Mouse (Mus musculus): ENCODE measurements around the gene Itga3.
A peak's percentile ranks its signal among the peaks of the same experiment; 100 is the strongest.

Itga3 gene

DNA sequence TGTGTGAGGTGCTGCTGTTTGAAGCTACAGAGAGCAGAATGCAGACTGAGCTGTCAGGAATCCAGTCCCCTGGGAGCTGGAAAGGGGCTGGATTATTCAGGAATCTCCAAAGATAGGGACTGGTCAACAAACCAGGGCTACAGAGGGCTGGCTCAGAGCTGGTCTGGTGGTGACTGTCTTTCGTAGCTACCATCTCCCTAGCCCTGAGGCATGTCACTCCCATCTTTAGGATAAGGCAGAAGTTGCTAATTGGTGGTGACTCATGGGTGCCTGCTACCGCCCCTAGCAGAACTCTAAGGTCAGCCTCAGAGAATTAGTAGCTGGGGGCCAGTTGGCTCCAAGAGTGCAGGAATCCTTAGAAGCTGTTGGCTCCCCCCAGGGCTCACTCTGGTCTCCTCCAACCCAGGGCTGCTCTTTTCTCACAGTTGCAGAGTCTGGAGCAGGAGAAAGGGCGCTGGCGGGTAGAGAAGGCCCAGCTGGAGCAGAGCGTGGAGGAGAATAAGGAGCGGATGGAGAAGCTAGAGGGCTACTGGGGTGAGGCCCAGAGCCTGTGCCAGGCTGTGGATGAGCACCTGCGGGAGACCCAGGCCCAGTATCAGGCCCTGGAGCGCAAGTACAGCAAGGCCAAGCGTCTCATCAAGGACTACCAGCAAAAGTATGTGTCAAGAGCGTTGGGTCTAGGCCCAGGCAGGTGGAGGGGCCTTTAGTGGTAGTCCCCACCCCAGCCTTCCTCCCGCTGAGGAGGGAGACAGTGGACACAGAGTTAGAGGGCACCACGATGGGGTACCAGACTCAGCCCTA lies 72.3 kb downstream of the Itga3 start:
- DNase-seq (ENCODE audit: low spot score), result no peak

- no peak for DNase-seq (ENCODE audit: low spot score)
Measured at GRCm38 (mm10) chr11:95002705-95003104, 73.9 kb downstream of the Itga3 start.

DNA sequence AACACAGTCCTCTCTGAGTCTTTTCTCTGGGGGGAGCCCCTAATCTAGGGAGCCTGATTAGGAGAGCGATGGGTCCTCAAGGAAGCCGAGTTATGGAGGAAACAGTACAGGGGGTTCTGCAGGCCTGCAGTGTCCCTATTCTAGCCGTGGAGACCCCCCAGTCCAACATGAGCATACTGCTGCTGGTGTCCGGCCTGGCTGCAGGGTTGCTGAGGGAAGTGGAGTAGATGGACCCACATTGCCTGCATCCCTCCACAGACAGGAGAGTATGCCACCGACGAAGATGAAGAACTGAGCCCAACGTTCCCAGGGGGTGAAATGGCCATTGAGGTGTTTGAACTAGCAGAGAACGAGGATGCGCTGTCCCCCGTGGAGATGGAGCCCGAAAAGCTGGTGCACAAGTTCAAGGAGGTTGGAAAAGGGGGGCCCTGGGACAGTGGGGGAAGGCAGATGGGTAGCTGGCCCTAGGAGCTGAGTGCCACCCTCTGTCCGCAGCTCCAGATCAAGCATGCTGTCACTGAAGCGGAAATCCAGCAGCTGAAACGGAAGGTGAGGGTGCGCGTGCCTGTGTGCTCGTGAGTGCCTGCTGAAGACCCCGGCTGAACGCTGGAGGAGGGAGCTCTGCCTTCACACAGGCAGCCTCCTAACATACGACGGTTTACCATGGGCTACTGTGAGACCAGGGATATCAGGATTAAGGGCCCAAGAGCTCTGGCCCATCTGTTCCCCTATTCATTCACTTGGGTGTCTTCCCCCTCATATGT lies 74.8 kb downstream of the Itga3 start:
- DNase-seq (ENCODE audit: low spot score), result no peak

DNA sequence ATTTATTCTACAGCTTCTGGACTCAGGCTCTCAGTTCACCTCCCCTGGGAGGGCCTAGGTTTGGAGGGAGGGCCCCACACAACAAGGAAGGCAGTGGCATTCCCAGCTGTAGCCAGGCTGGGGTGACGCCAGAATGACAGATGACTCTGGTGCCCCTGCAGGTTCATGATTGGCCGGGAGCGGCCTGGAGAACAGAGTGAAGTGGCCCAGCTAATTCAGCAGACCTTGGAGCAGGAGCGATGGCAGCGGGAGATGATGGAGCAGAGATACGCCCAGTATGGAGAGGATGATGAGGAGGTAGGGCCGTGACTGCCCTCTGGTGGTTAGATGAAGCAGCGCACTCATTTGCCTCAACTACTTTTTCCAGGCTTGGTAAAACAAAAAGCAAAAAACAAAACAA lies 75.5 kb downstream of the Itga3 start:
- peak; percentile 68 for DNase-seq (ENCODE audit: low spot score)

GRCm38 (mm10) chr11:95000548-95000947 lies 76.1 kb downstream of the Itga3 start:
- DNase-seq (ENCODE audit: low spot score), result peak; percentile 63

DNA sequence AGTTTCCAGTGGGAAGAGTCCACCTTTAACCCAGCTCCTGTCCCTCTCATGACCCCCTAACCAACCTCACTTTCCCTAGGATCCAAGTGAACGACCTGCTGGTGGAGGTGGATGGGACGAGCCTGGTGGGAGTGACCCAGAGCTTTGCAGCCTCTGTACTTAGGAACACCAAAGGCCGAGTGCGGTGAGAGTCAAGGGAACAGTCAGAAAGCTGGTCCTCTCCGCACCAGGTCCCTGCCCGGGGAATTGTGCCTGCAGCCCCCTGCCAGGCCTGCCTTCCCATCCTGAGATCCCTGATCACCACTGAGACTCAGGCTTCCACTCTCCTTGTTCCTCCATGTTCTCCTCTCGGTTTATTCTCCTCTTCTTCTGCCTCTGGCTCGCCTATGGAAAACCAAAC lies 76.5 kb downstream of the Itga3 start:
- no peak for DNase-seq (ENCODE audit: low spot score)

- DNase-seq (ENCODE audit: low spot score), result peak; percentile 46
Measured at GRCm38 (mm10) chr11:94998041-94998531, 78.5 kb downstream of the Itga3 start.

- no peak for DNase-seq (ENCODE audit: low spot score)
Measured at GRCm38 (mm10) chr11:94997596-94997995, 79.0 kb downstream of the Itga3 start.

DNA sequence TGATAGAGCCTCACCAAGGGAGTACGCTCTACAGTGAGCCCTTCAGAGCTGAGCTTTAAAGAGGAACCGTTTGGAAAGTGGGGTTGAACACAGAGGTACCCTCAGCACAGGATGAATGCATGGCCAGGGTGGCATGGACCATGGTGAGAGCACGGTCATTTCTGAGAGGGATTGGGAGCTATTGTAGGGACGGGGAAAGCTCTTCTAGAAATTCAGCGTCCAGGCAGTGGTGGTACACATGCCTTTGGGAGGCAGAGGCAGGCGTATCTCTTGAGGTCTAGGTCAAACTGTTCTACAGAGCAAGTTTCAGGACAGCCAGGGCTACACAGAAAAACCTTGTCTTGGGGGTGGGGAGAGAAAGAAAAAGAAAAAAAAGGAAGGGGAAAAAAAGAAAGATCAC lies 79.6 kb downstream of the Itga3 start:
- no peak for DNase-seq (ENCODE audit: low spot score)

DNA sequence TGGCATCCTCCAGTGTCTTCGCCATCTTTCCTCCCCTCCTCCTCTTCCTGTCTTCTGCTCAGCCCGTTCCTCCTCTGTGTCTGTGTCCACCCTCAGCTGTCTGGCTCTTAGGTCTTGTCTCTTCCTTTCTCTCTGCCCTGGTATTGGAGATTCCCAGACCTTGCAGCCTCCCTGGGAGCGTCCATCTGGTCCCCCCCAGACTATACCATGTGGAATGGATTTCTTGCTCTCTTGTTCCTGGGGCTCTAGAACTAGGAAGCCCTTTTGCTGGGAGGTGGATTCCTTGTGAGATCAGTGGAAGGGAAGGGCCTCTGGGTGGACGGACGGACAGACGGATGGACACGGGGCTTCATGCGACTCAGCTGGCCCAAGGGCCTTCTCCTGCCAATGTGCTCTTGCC lies 80.5 kb downstream of the Itga3 start:
- DNase-seq (ENCODE audit: low spot score), result no peak

DNA sequence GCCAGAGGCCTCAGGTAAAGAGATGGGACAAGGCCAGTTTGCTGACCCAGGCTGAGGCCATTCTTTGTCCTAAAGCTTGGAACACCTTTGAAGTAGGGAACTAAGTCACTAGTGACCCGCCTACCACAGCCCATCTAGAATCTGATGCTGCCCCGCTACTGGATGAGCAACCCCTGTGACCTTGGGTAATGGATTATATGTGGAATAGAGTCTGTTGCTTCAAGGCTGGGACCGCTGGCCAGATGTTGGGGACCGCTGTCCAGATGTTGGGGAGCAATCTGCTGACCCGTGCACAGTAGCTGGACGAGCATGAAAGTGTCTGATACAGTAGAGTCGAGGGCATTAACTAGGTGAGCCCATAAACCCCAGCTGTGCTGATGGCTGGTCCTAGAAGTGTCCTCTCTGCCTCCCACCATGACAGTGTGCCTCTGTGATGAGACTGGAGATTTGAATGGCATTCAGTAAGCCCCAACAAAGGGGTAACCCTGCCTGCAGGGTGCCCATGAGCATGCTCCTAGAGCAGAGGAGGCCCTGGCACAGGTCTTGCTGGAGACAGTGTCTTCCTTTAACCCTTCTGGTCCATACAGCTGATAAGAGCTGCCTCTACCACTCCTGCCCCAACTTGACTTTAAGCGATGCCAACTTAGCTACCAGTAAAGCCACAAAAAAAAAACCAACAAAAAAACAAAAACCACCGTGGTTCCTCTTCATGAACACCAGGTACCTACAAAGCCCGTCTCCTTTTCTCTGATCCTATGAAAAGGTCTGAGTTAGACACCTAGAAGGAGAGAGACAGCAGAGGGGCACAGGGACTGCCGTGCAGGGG lies 81.4 kb downstream of the Itga3 start:
- DNase-seq (ENCODE audit: low spot score), result no peak

Data from urinary bladder, postnatal 14 days (tissue).